Mouse (Mus musculus): ENCODE measurements around the gene Fgr. TPM values are rescaled to one million over a fixed set of nuclear protein-coding genes. Genes with fewer than 3 reads are reported as not detected.

Gene Fgr
- polyA plus RNA-seq, 1 experiment from 2014 or later: 0.73 TPM

- H3K4me2 ChIP-seq: no peak overlapping the region
- H3K36me3 ChIP-seq (ENCODE audit: control insufficient read depth, insufficient read depth, low read length): no peaks in the 10 kb centered on the region
- 66% methylated on average over 7 of the region's 7 CpGs for WGBS
- no peaks in the 10 kb centered on the region for H3K27me3 ChIP-seq (replicated peaks; ENCODE audit: control insufficient read depth, insufficient read depth, low read length)
- no peak overlapping the region for H3K27ac ChIP-seq (ENCODE audit: low read depth, low read length)
- no peak for DNase-seq (ENCODE audit: low spot score)
- ATAC-seq (replicated peaks; ENCODE audit: low FRiP score): no peak
- no peak overlapping the region for H3K9ac ChIP-seq (ENCODE audit: low read depth, low read length)
- H3K4me3 ChIP-seq (ENCODE audit: low read depth, low read length): no peak overlapping the region
- H3K9me3 ChIP-seq (ENCODE audit: control insufficient read depth, low read length): no peaks in the 10 kb centered on the region
- peaks cover 18% of the 10 kb centered on the region for H3K4me1 ChIP-seq (replicated peaks; ENCODE audit: control insufficient read depth, insufficient read depth, low read length)
Observed at GRCm38 (mm10) chr4:132954530-132955394, 19.1 kb upstream of the Fgr start.

GRCm38 (mm10) chr4:132955395-132955791 lies 18.5 kb upstream of the Fgr start:
- 34% methylated on average over 2 of the region's 2 CpGs for WGBS
- ATAC-seq (replicated peaks; ENCODE audit: low FRiP score) (no peak), DNase-seq (ENCODE audit: low spot score) (no peak)
- H3K4me2 ChIP-seq: no peak overlapping the region
- no peaks in the 10 kb centered on the region for H3K27me3 ChIP-seq (replicated peaks; ENCODE audit: control insufficient read depth, insufficient read depth, low read length)
- no peak overlapping the region for H3K27ac ChIP-seq (ENCODE audit: low read depth, low read length)
- no peak overlapping the region for H3K9ac ChIP-seq (ENCODE audit: low read depth, low read length)
- peaks cover 21% of the 10 kb centered on the region; the same call in 1 of the 2 replicates for H3K4me1 ChIP-seq (replicated peaks; ENCODE audit: control insufficient read depth, insufficient read depth, low read length)
- H3K36me3 ChIP-seq (ENCODE audit: control insufficient read depth, insufficient read depth, low read length): no peaks in the 10 kb centered on the region
- no peak overlapping the region for H3K4me3 ChIP-seq (ENCODE audit: low read depth, low read length)
- no peaks in the 10 kb centered on the region for H3K9me3 ChIP-seq (ENCODE audit: control insufficient read depth, low read length)

GRCm38 (mm10) chr4:132958741-132959678 lies 14.9 kb upstream of the Fgr start:
- Histone ChIP-seq H3K9ac (ENCODE audit: low read depth, low read length) (no peak overlapping the region), H3K4me3 (ENCODE audit: low read depth, low read length) (no peak overlapping the region), H3K9me3 (ENCODE audit: control insufficient read depth, low read length) (no peaks in the 10 kb centered on the region), H3K27me3 (replicated peaks; ENCODE audit: control insufficient read depth, insufficient read depth, low read length) (no peaks in the 10 kb centered on the region), H3K4me2 (no peak overlapping the region; the same call in 1 of the 2 replicates), H3K27ac (ENCODE audit: low read depth, low read length) (peak overlapping the region; percentile 62), H3K36me3 (ENCODE audit: control insufficient read depth, insufficient read depth, low read length) (no peaks in the 10 kb centered on the region), H3K4me1 (replicated peaks; ENCODE audit: control insufficient read depth, insufficient read depth, low read length) (peaks cover 31% of the 10 kb centered on the region)
- WGBS: 29% methylated on average over 10 of the region's 10 CpGs
- DNase-seq (ENCODE audit: low spot score) (no peak), ATAC-seq (replicated peaks; ENCODE audit: low FRiP score) (no peak)

- DNase-seq (ENCODE audit: low spot score) (no peak), ATAC-seq (replicated peaks; ENCODE audit: low FRiP score) (no peak)
- Histone ChIP-seq H3K36me3 (ENCODE audit: control insufficient read depth, insufficient read depth, low read length) (no peaks in the 10 kb centered on the region), H3K9me3 (ENCODE audit: control insufficient read depth, low read length) (no peaks in the 10 kb centered on the region), H3K4me2 (no peak overlapping the region), H3K9ac (ENCODE audit: low read depth, low read length) (no peak overlapping the region), H3K4me3 (ENCODE audit: low read depth, low read length) (no peak overlapping the region), H3K27ac (ENCODE audit: low read depth, low read length) (peak overlapping the region; percentile 62; the same call in 1 of the 2 replicates), H3K4me1 (replicated peaks; ENCODE audit: control insufficient read depth, insufficient read depth, low read length) (peaks cover 31% of the 10 kb centered on the region), H3K27me3 (replicated peaks; ENCODE audit: control insufficient read depth, insufficient read depth, low read length) (no peaks in the 10 kb centered on the region)
- 51% methylated on average over 3 of the region's 3 CpGs for WGBS
Observed at GRCm38 (mm10) chr4:132959679-132960045, 14.2 kb upstream of the Fgr start.

GRCm38 (mm10) chr4:132960313-132960712 lies 13.6 kb upstream of the Fgr start:
- no peak overlapping the region for H3K9ac ChIP-seq (ENCODE audit: low read depth, low read length)
- H3K4me2 ChIP-seq: no peak overlapping the region
- ATAC-seq (replicated peaks; ENCODE audit: low FRiP score) (no peak), DNase-seq (ENCODE audit: low spot score) (no peak)
- H3K27me3 ChIP-seq (replicated peaks; ENCODE audit: control insufficient read depth, insufficient read depth, low read length): no peaks in the 10 kb centered on the region
- no peaks in the 10 kb centered on the region for H3K9me3 ChIP-seq (ENCODE audit: control insufficient read depth, low read length)
- WGBS: 62% methylated on average over 5 of the region's 5 CpGs
- no peak overlapping the region for H3K4me3 ChIP-seq (ENCODE audit: low read depth, low read length)
- no peaks in the 10 kb centered on the region for H3K36me3 ChIP-seq (ENCODE audit: control insufficient read depth, insufficient read depth, low read length)
- H3K27ac ChIP-seq (ENCODE audit: low read depth, low read length): no peak overlapping the region
- peaks cover 31% of the 10 kb centered on the region for H3K4me1 ChIP-seq (replicated peaks; ENCODE audit: control insufficient read depth, insufficient read depth, low read length)

GRCm38 (mm10) chr4:132960864-132961639 lies 12.8 kb upstream of the Fgr start:
- no peaks in the 10 kb centered on the region for H3K36me3 ChIP-seq (ENCODE audit: control insufficient read depth, insufficient read depth, low read length)
- no peak overlapping the region for H3K9ac ChIP-seq (ENCODE audit: low read depth, low read length)
- WGBS: 55% methylated on average over 13 of the region's 13 CpGs
- DNase-seq (ENCODE audit: low spot score) (no peak), ATAC-seq (replicated peaks; ENCODE audit: low FRiP score) (no peak)
- H3K4me2 ChIP-seq: no peak overlapping the region
- H3K27ac ChIP-seq (ENCODE audit: low read depth, low read length): no peak overlapping the region
- peaks cover 26% of the 10 kb centered on the region for H3K4me1 ChIP-seq (replicated peaks; ENCODE audit: control insufficient read depth, insufficient read depth, low read length)
- no peaks in the 10 kb centered on the region for H3K27me3 ChIP-seq (replicated peaks; ENCODE audit: control insufficient read depth, insufficient read depth, low read length)
- H3K4me3 ChIP-seq (ENCODE audit: low read depth, low read length): no peak overlapping the region
- no peaks in the 10 kb centered on the region for H3K9me3 ChIP-seq (ENCODE audit: control insufficient read depth, low read length)

GRCm38 (mm10) chr4:132961866-132962265 lies 12.0 kb upstream of the Fgr start:
- Histone ChIP-seq H3K4me1 (replicated peaks; ENCODE audit: control insufficient read depth, insufficient read depth, low read length) (peaks cover 26% of the 10 kb centered on the region), H3K36me3 (ENCODE audit: control insufficient read depth, insufficient read depth, low read length) (no peaks in the 10 kb centered on the region), H3K9ac (ENCODE audit: low read depth, low read length) (no peak overlapping the region), H3K4me3 (ENCODE audit: low read depth, low read length) (no peak overlapping the region), H3K27ac (ENCODE audit: low read depth, low read length) (no peak overlapping the region), H3K4me2 (no peak overlapping the region), H3K9me3 (ENCODE audit: control insufficient read depth, low read length) (no peaks in the 10 kb centered on the region), H3K27me3 (replicated peaks; ENCODE audit: control insufficient read depth, insufficient read depth, low read length) (no peaks in the 10 kb centered on the region)
- ATAC-seq (replicated peaks; ENCODE audit: low FRiP score) (no peak), DNase-seq (ENCODE audit: low spot score) (no peak)
- WGBS: 83% methylated on average over 5 of the region's 5 CpGs

GRCm38 (mm10) chr4:132962628-132963027 lies 11.3 kb upstream of the Fgr start:
- no peak overlapping the region for H3K27ac ChIP-seq (ENCODE audit: low read depth, low read length)
- no peaks in the 10 kb centered on the region for H3K27me3 ChIP-seq (replicated peaks; ENCODE audit: control insufficient read depth, insufficient read depth, low read length)
- no peak overlapping the region for H3K4me2 ChIP-seq
- H3K4me3 ChIP-seq (ENCODE audit: low read depth, low read length): no peak overlapping the region
- H3K4me1 ChIP-seq (replicated peaks; ENCODE audit: control insufficient read depth, insufficient read depth, low read length): peaks cover 26% of the 10 kb centered on the region
- no peaks in the 10 kb centered on the region for H3K9me3 ChIP-seq (ENCODE audit: control insufficient read depth, low read length)
- no peak overlapping the region for H3K9ac ChIP-seq (ENCODE audit: low read depth, low read length)
- ATAC-seq (replicated peaks; ENCODE audit: low FRiP score) (no peak), DNase-seq (ENCODE audit: low spot score) (no peak)
- H3K36me3 ChIP-seq (ENCODE audit: control insufficient read depth, insufficient read depth, low read length): no peaks in the 10 kb centered on the region
- 66% methylated on average over 4 of the region's 4 CpGs for WGBS
